13 mouse cellular contexts compared by ENCODE assay signal in the genomic region with DNA sequence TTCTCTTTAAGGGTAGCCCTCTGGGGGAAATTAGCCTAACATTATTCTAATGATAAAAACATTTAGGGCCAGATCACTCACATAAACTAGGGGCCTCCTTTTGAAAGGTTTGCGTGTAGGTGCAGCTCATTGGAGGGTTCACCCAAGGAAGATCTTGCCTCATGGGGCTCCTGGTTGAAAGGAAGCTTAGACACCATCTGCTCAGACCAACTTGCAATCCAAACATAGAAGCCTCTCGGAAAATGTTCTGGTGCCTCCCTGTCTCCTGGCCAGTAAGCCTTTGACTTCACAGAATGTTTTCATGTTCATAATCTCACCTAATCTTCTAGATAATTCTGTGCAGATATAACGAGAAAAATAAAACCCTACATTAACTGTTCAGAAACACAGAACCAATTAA.
DNase-seq lines count a peak whose midpoint lies in the region.
"Had no signal": no experiment of that assay in that cellular context is flagged by ENCODE, and none has a peak within 500 bp of the region (broad histone marks: within the 10 kb centered on the region; RNA-seq: fewer than 3 reads in every experiment).

No protein-coding gene starts in this region.

- peak; percentile 13 for DNase-seq in cerebellum, adult 11 months
- peak; percentile 50 for DNase-seq in cerebellum, adult 11-12 months
- peak; percentile 59 for DNase-seq in cerebellum, adult 9-10 months
- DNase-seq in cerebellum, postnatal 25 days = peak; percentile 48 to 53
- no peak for DNase-seq in yolk sac, embryonic 10.5 days (ENCODE audit: low spot score)
- DNase-seq in urinary bladder, postnatal 10 days (ENCODE audit: low spot score) = no peak
- DNase-seq in embryo, embryonic 10 days (ENCODE audit: low spot score) = no peak
- DNase-seq: adrenal gland, adult 2 months; adrenal gland, postnatal 25 days; embryo, embryonic 11 days; gastrocnemius, postnatal 10 days; heart, adult 2 months; kidney, adult 8-10 months had no signal

Comparison
In these comparisons a context has a peak if more than half of its experiments do, and no peak if none do; other contexts are left out.
1. DNase-seq: peak in cerebellum, adult 11 months (single experiment), cerebellum, adult 11-12 months (single experiment), cerebellum, adult 9-10 months (single experiment) and cerebellum, postnatal 25 days (2 of 2); none in yolk sac, embryonic 10.5 days (single experiment), urinary bladder, postnatal 10 days (single experiment) and embryo, embryonic 10 days (single experiment).